Mouse (Mus musculus): Measurements from ENCODE around the gene Ms4a4b.
"Not testable (repeated sequence)": the region's sequence is repeated elsewhere in the genome, so short reads cannot be mapped to it uniquely, and the experiment has no call there.

Ms4a4b gene

GRCm38 (mm10) chr19:11491406-11492189 lies 48.2 kb downstream of the Ms4a4b start:
- DNase-seq, result no peak

GRCm38 (mm10) chr19:11492671-11493070 lies 49.3 kb downstream of the Ms4a4b start:
- no peak for DNase-seq

GRCm38 (mm10) chr19:11494519-11494918 lies 51.2 kb downstream of the Ms4a4b start:
- DNase-seq, result no peak

GRCm38 (mm10) chr19:11496361-11496760 lies 53.0 kb downstream of the Ms4a4b start:
- no peak for DNase-seq

DNA sequence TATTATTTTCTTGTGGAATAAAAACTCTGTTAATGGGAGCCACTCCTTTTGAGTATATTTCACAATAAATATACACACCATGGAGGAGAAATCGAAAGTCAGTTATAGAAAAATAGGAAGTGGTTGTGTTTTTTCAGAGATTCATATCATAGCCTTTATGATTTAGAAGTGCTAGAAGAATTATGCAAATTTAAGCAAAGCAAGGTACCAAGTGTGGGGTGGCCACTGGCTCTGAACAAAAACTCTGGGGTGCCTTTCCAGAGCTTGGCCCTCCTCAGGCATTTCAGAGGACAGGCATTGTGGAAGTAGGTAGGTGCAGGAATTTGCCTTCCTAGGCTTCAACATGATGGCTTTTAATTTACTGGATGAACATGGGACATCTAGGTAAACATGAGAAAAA lies 53.9 kb downstream of the Ms4a4b start:
- DNase-seq, result not testable (repeated sequence)

GRCm38 (mm10) chr19:11500796-11501195 lies 57.4 kb downstream of the Ms4a4b start:
- DNase-seq, result no peak

GRCm38 (mm10) chr19:11501326-11501725 lies 58.0 kb downstream of the Ms4a4b start:
- DNase-seq, result no peak

GRCm38 (mm10) chr19:11504857-11505256 lies 61.5 kb downstream of the Ms4a4b start:
- DNase-seq, result no peak

GRCm38 (mm10) chr19:11513458-11513857 lies 70.1 kb downstream of the Ms4a4b start:
- DNase-seq, result no peak

- no peak for DNase-seq
Observed at GRCm38 (mm10) chr19:11516246-11516645, 72.9 kb downstream of the Ms4a4b start, which contains the start of gene Ms4a6b. Gene Ms4a6b (plus strand): TSS chr19:11516512.
